In the genomic region with DNA sequence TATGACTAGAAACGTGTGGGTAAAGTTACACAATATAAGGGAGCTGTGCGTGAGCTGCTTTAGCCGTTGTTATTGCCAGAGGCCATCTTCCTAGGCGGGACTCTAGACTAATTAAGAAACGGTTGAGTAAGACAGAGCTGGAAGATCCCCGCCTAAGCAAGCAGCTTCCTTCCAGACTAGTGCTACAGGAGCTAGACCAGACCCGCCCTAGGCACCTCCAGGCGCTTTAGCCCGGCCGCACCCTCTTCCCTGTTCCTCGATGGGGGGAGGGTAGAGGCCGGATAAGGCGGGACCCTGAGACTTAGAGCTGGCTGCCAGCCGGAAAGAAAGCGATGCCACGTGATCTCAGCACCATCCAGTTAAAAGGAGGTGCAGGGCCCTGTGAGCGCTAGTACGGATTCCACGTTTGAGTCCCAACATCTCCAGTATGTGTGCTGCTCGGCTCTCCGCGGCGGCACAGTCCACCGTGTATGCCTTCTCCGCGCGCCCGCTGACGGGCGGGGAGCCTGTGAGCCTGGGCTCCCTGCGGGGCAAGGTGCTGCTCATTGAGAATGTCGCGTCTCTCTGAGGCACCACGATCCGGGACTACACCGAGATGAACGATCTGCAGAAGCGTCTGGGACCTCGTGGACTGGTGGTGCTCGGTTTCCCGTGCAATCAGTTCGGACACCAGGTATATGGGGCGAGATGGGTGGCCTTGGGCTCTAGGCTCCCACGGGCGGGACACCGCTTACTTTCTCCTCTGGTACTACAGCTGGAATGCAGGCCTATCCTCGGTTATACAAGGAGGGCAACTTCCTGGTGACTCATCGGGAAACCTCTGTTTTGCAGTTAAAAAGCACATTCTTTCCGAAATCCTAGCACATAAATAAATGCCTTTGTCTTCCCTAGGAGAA, we compare ENCODE assay signal across 8 mouse cellular contexts. TPM values are rescaled to one million over a fixed set of nuclear protein-coding genes. Genes with fewer than 3 reads are reported as not detected.
DNase-seq lines count a peak whose midpoint lies in the region; ATAC-seq and TF ChIP-seq lines count a peak whose summit lies in the region.

A gene (plus strand): TSS at position 18 of the 896 bp plus-strand sequence.

- no peak for TF ChIP-seq CTCF in MEL (IDR thresholded peaks at IDR 0.05 in 2 of 3, conservative IDR thresholded peaks at IDR 0.05 in 1 of 3; ENCODE audit: control insufficient read depth in 1 of 3, insufficient read depth in 1 of 3, low read depth in 2 of 3, low read length in 3 of 3, poor library complexity in 1 of 3, severe bottlenecking in 1 of 3)
- TF ChIP-seq CTCF in cerebellum, adult 2 months (IDR thresholded peaks at IDR 0.05; ENCODE audit: borderline replicate concordance, insufficient read depth, low read depth, low read length) = no peak
- peak; percentile 12 for TF ChIP-seq CTCF in forebrain, postnatal 0 days (IDR thresholded peaks at IDR 0.05; ENCODE audit: low read depth)

- TF ChIP-seq EP300 in MEL (IDR thresholded peaks at IDR 0.05; ENCODE audit: low read depth in 1 of 2, low read length in 2 of 2) = peak; percentile 63 to 82

- H3K36me3 ChIP-seq in MEL (ENCODE audit: control insufficient read depth in 1 of 2, insufficient read depth in 2 of 2, low read length in 2 of 2) = peaks cover 0 to 37% of the 10 kb centered on the region in 2 experiments; a peak in 2 of 4 replicates
- H3K36me3 ChIP-seq in forebrain, postnatal 0 days (ENCODE audit: insufficient read depth) = peaks cover 20% of the 10 kb centered on the region
- peaks cover 27% of the 10 kb centered on the region for H3K36me3 ChIP-seq in lung, embryonic 15.5 days

- WGBS in cerebellum, adult 2 months = under 1% methylated on average over 49 of the region's 49 CpGs
- WGBS in forebrain, postnatal 0 days = under 1% methylated on average over 49 of the region's 49 CpGs
- WGBS in lung, embryonic 15.5 days = under 1% methylated on average over 49 of the region's 49 CpGs

- H3K4me2 ChIP-seq in forebrain, postnatal 0 days (ENCODE audit: low read depth) = peak within 1 kb of the TSS; percentile 80
- peak within 1 kb of the TSS; percentile 79 for H3K4me2 ChIP-seq in lung, embryonic 15.5 days

- ATAC-seq in forebrain, postnatal 0 days = peak; percentile 98
- ATAC-seq in lung, embryonic 15.5 days (ENCODE audit: borderline replicate concordance, extremely low read depth, low FRiP score, low TSS enrichment) = peak; percentile 96

- H3K27me3 ChIP-seq in MEL (ENCODE audit: control insufficient read depth in 1 of 2, insufficient read depth in 2 of 2, low read length in 2 of 2) = no peaks in the 10 kb centered on the region
- H3K27me3 ChIP-seq in cerebellum, adult 2 months (ENCODE audit: control insufficient read depth, insufficient read depth, low read length) = no peaks in the 10 kb centered on the region
- no peaks in the 10 kb centered on the region for H3K27me3 ChIP-seq in forebrain, postnatal 0 days (ENCODE audit: insufficient read depth, low read length)
- H3K27me3 ChIP-seq in lung, embryonic 15.5 days = no peaks in the 10 kb centered on the region

- TF ChIP-seq POLR2A in MEL (IDR thresholded peaks at IDR 0.05; ENCODE audit: control insufficient read depth in 1 of 2, insufficient read depth in 1 of 2, low read depth in 1 of 2, low read length in 2 of 2, poor library complexity in 1 of 2) = peak; percentile 99 to 100
- TF ChIP-seq POLR2A in cerebellum, adult 2 months (IDR thresholded peaks at IDR 0.05; ENCODE audit: borderline replicate concordance, insufficient read depth, low read length) = peak; percentile 98; the same call in 1 of the 2 replicates

- peaks cover 17 to 39% of the 10 kb centered on the region in 2 experiments for H3K4me1 ChIP-seq in MEL (ENCODE audit: control insufficient read depth in 1 of 2, insufficient read depth in 2 of 2, low read length in 2 of 2)
- peaks cover 4% of the 10 kb centered on the region for H3K4me1 ChIP-seq in cerebellum, adult 2 months (ENCODE audit: control insufficient read depth, insufficient read depth, low read length)
- H3K4me1 ChIP-seq in forebrain, postnatal 0 days (ENCODE audit: insufficient read depth) = peaks cover 13% of the 10 kb centered on the region
- peaks cover 37% of the 10 kb centered on the region for H3K4me1 ChIP-seq in lung, embryonic 15.5 days

- H3K9ac ChIP-seq in MEL (ENCODE audit: control insufficient read depth, low read depth, low read length, poor library complexity, severe bottlenecking) = peak within 1 kb of the TSS; percentile 92
- peak within 1 kb of the TSS; percentile 70 for H3K9ac ChIP-seq in forebrain, postnatal 0 days
- peak within 1 kb of the TSS; percentile 72 for H3K9ac ChIP-seq in lung, embryonic 15.5 days

- peak within 1 kb of the TSS; percentile 76 to 79 for H3K4me3 ChIP-seq in MEL (ENCODE audit: control insufficient read depth in 1 of 2, insufficient read depth in 1 of 2, low read depth in 2 of 2, low read length in 2 of 2)
- H3K4me3 ChIP-seq in cerebellum, adult 2 months (replicated peaks; ENCODE audit: insufficient read depth, low read depth, low read length) = peak within 1 kb of the TSS; percentile 66
- peak within 1 kb of the TSS; percentile 50 for H3K4me3 ChIP-seq in forebrain, postnatal 0 days (ENCODE audit: low read depth, low read length)
- H3K4me3 ChIP-seq in lung, embryonic 15.5 days = peak within 1 kb of the TSS; percentile 57

- H3K9me3 ChIP-seq in MEL (replicated peaks; ENCODE audit: insufficient read depth, low read length) = no peaks in the 10 kb centered on the region
- H3K9me3 ChIP-seq in forebrain, postnatal 0 days (ENCODE audit: low read length) = no peaks in the 10 kb centered on the region
- no peaks in the 10 kb centered on the region for H3K9me3 ChIP-seq in lung, embryonic 15.5 days

- TF ChIP-seq RAD21 in MEL (IDR thresholded peaks at IDR 0.05; ENCODE audit: low read depth, low read length) = no peak

- peaks cover 17% of the 10 kb centered on the region for H3K79me2 ChIP-seq in MEL (ENCODE audit: control insufficient read depth, insufficient read depth, low read length, poor library complexity)

- peak; percentile 99 for DNase-seq in MEL (ENCODE audit: low read depth, low spot score)
- peak; percentile 83 to 85 for DNase-seq in cerebellum, adult 2 months
- peak; percentile 92 for DNase-seq in forebrain, postnatal 0 days
- DNase-seq in heart, postnatal 4 days = peak; percentile 94
- peak; percentile 78 to 81 for DNase-seq in layer of hippocampus, adult 8-10 months (ENCODE audit: low spot score in 2 of 2)
- peak; percentile 92 for DNase-seq in ovary, adult 18-20 months (ENCODE audit: low spot score)
- peak; percentile 93 for DNase-seq in thymus, postnatal 0 days (ENCODE audit: low spot score)

- peak within 1 kb of the TSS; percentile 98 for H3K27ac ChIP-seq in MEL (ENCODE audit: control insufficient read depth, low read depth, low read length)
- H3K27ac ChIP-seq in cerebellum, adult 2 months (ENCODE audit: insufficient read depth, low read length) = peak within 1 kb of the TSS; percentile 83
- peak within 1 kb of the TSS; percentile 85 for H3K27ac ChIP-seq in forebrain, postnatal 0 days (ENCODE audit: low read depth, low read length)
- peak within 1 kb of the TSS; percentile 94 for H3K27ac ChIP-seq in lung, embryonic 15.5 days

TF ChIP-seq in MEL, 35 proteins besides CTCF, POLR2A, EP300 and RAD21 (continues in another document):
- TF ChIP-seq GABPA (IDR thresholded peaks at IDR 0.05; ENCODE audit: low read depth, low read length) (no peak), ZC3H11A (IDR thresholded peaks at IDR 0.05; ENCODE audit: low read depth, low read length) (no peak), MAZ (IDR thresholded peaks at IDR 0.05; ENCODE audit: low read depth, low read length) (peak; percentile 88; the same call in 1 of the 2 replicates), NRF1 (IDR thresholded peaks at IDR 0.05; ENCODE audit: insufficient read depth, low read depth, low read length, poor library complexity, severe bottlenecking) (0 out of 2 replicates have a peak, but pooled peaks have one; percentile 24), JUND (IDR thresholded peaks at IDR 0.05; ENCODE audit: low read depth, low read length) (no peak), USF1 (IDR thresholded peaks at IDR 0.05; ENCODE audit: low read depth, low read length) (peak; percentile 99), MAX (IDR thresholded peaks at IDR 0.05; ENCODE audit: low read length) (peak; percentile 98), TAL1 (IDR thresholded peaks at IDR 0.05; ENCODE audit: low read length) (no peak), GATA1 (IDR thresholded peaks at IDR 0.05; ENCODE audit: low read depth, low read length) (no peak; the same call in 1 of the 2 replicates), SIN3A (IDR thresholded peaks at IDR 0.05; ENCODE audit: low read length) (peak; percentile 93), USF2 (IDR thresholded peaks at IDR 0.05; ENCODE audit: borderline replicate concordance in 1 of 2, insufficient read depth in 1 of 2, low read depth in 1 of 2, low read length in 2 of 2) (peak; percentile 69 to 93; a peak in 3 of 4 replicates), HCFC1 (IDR thresholded peaks at IDR 0.05; ENCODE audit: low read depth, low read length) (peak; percentile 84), MYB (IDR thresholded peaks at IDR 0.05; ENCODE audit: low read depth, low read length) (peak; percentile 71; the same call in 1 of the 2 replicates), POLR2AphosphoS2 (IDR thresholded peaks at IDR 0.05; ENCODE audit: low read length) (peak; percentile 100), SMC3 (IDR thresholded peaks at IDR 0.05; ENCODE audit: low read depth, low read length) (no peak), E2F4 (IDR thresholded peaks at IDR 0.05; ENCODE audit: borderline replicate concordance, low read depth, low read length) (peak; percentile 76; the same call in 1 of the 2 replicates), KAT2A (conservative IDR thresholded peaks at IDR 0.05; ENCODE audit: low read depth, low read length) (peak; percentile 66; the same call in 1 of the 2 replicates), TCF12 (IDR thresholded peaks at IDR 0.05; ENCODE audit: low read depth, low read length) (peak; percentile 83), ZMIZ1 (IDR thresholded peaks at IDR 0.05; ENCODE audit: low read depth, low read length) (peak; percentile 100), BHLHE40 (IDR thresholded peaks at IDR 0.05; ENCODE audit: borderline replicate concordance, low read depth, low read length) (peak; percentile 89)

RNA-seq across cellular contexts. Expression of the gene that starts here (rescaled TPM):
- 1,163 and 1,351 TPM in 2 replicates for total RNA-seq in MEL (2012; rRNA removed)
- 1,000 to 10,000 TPM; 1,085 to 1,266 TPM for polyA plus RNA-seq in MEL (2012; ENCODE audit: insufficient read depth in 1 of 2, insufficient read length in 2 of 2, low read depth in 1 of 2, low replicate concordance in 2 of 2, missing spikeins in 1 of 2)
- polyA plus RNA-seq in cerebellum, adult 2 months (2012; rRNA removed) = 247 and 249 TPM in 2 replicates
- total RNA-seq in forebrain, postnatal 0 days (2014; rRNA removed) = 184 and 264 TPM in 2 replicates
- 446 and 498 TPM in 2 replicates for polyA plus RNA-seq in forebrain, postnatal 0 days (2015; fragmentation: Nextera tagmentation; extraction: Ambion mirVana)
- 100 to 1,000 TPM; 159 to 185 TPM for total RNA-seq in heart, postnatal 4 days (2021)
- 100 to 1,000 TPM in 1 of 4 experiments, 10 to 100 TPM in 3; 57.7 to 113 (median 78.2) TPM for total RNA-seq in layer of hippocampus, adult 8-10 months (2022)
- polyA plus RNA-seq in lung, embryonic 15.5 days (2015; fragmentation: Nextera tagmentation; extraction: Ambion mirVana) = 654 and 708 TPM in 2 replicates
- polyA plus RNA-seq in thymus, postnatal 0 days (2015; fragmentation: Nextera tagmentation; extraction: Ambion mirVana) = 862 and 915 TPM in 2 replicates

Comparison
In these comparisons a context has a peak if more than half of its experiments do, and no peak if none do; other contexts are left out.
1. Peak in every context shown above with its lines: DNase-seq, ATAC-seq, H3K4me3 ChIP-seq and H3K27ac ChIP-seq.